Mouse (Mus musculus) neutrophil, adult 65 days (primary cell): ENCODE results near the gene Gabbr1. TPM values are rescaled to one million over a fixed set of nuclear protein-coding genes. Genes with fewer than 3 reads are reported as not detected.

Experiments used
- total RNA-seq: library from RNA; stranded (reverse); gene quantifications from 2 replicates; pipeline ENCODE4 v1.2.4, GENCODE M21; 2023

Gabbr1 gene
- 148 and 221 TPM in 2 replicates for total RNA-seq

GRCm38 (mm10) chr17:37045611-37046311 is at the start of gene Gabbr1:
Gabbr1 (plus strand) TSS chr17:37045966.

GRCm38 (mm10) chr17:37000863-37001262 is 44.9 kb upstream of the Gabbr1 start, which contains the start of gene Zfp57:
Zfp57 (plus strand) TSS chr17:37001163.

GRCm38 (mm10) chr17:37022628-37023576 is 22.9 kb upstream of the Gabbr1 start, which contains the start of gene Mog:
Mog (minus strand) TSS chr17:37023398.

DNA sequence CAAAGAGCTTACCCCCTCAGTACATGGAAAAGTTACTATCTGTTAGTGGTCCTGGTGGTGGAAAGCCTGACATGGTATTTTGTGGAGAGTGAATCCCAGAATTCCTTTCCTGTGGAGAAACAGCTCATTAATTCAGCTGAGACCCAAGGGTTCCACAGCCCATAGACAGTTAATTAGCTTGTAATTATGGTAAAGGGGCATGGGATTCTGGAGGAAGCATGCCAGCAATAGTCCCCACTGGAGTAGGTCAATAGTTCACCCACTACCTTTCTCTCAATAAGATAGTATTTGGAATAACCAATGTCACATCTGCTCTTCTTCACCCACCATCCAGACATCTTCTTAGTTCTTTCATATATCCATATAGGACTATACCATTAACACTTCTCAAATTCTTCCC is 42.6 kb downstream of the Gabbr1 start, which contains the start of gene Olfr90:
Gene Olfr90, minus strand, starts transcription at position 101 of the 400 bp plus-strand sequence.

GRCm38 (mm10) chr17:37098178-37098577 is 52.4 kb downstream of the Gabbr1 start, which contains the start of gene Olfr91:
Olfr91 (minus strand) TSS chr17:37098278.

GRCm38 (mm10) chr17:37119988-37120387 is 74.2 kb downstream of the Gabbr1 start, which contains the start of gene Olfr92:
Olfr92 (minus strand) TSS chr17:37120088.

Other genes with a start within 250 kb of the Gabbr1 start
- gene H2-M10.6, start 233.8 kb upstream of the Gabbr1 start, total RNA-seq, result not detected in 2 replicates
- 39.9 and 52.2 TPM in 2 replicates for gene Trim26, start 208.8 kb upstream of the Gabbr1 start, total RNA-seq
- gene Trim15, start 178.8 kb upstream of the Gabbr1 start, total RNA-seq, result not detected in 2 replicates
- 0.52 TPM in 1 of 2 replicates, not detected in the other for gene Trim10, start 176.4 kb upstream of the Gabbr1 start, total RNA-seq
- gene Trim40, start 155.8 kb upstream of the Gabbr1 start, total RNA-seq, result not detected in 2 replicates
- not detected in 2 replicates for gene Trim31, start 147.8 kb upstream of the Gabbr1 start, total RNA-seq
- not detected in 2 replicates for gene Rnf39, start 103.0 kb upstream of the Gabbr1 start, total RNA-seq
- 20.5 and 35.8 TPM in 2 replicates for gene Ppp1r11, start 94.2 kb upstream of the Gabbr1 start, total RNA-seq
- 30.9 and 36.7 TPM in 2 replicates for gene Znrd1, start 87.4 kb upstream of the Gabbr1 start, total RNA-seq
- 0.68 and 1.2 TPM in 2 replicates for gene Znrd1as, start 87.4 kb upstream of the Gabbr1 start, total RNA-seq
- gene 2410137M14Rik, start 64.7 kb upstream of the Gabbr1 start, total RNA-seq, result not detected in 2 replicates
- gene H2-M5, start 56.4 kb upstream of the Gabbr1 start, total RNA-seq, result not detected in 2 replicates
- gene Zfp57, start 44.8 kb upstream of the Gabbr1 start, total RNA-seq, result not detected in 2 replicates
- not detected in 2 replicates for gene Mog, start 22.6 kb upstream of the Gabbr1 start, total RNA-seq
- gene Olfr90, start 42.5 kb downstream of the Gabbr1 start, total RNA-seq, result not detected in 2 replicates
- not detected in 2 replicates for gene Olfr91, start 52.3 kb downstream of the Gabbr1 start, total RNA-seq
- not detected in 2 replicates for gene Olfr92, start 74.1 kb downstream of the Gabbr1 start, total RNA-seq
- not detected in 2 replicates for gene Olfr93, start 115.5 kb downstream of the Gabbr1 start, total RNA-seq
- not detected in 2 replicates for gene Ubd, start 147.9 kb downstream of the Gabbr1 start, total RNA-seq
- not detected in 2 replicates for gene Olfr94, start 155.0 kb downstream of the Gabbr1 start, total RNA-seq
- gene Olfr95, start 167.2 kb downstream of the Gabbr1 start, total RNA-seq, result not detected in 2 replicates
- not detected in 2 replicates for gene Olfr96, start 174.2 kb downstream of the Gabbr1 start, total RNA-seq
- not detected in 2 replicates for gene Olfr97, start 191.4 kb downstream of the Gabbr1 start, total RNA-seq
- gene Olfr98, start 217.8 kb downstream of the Gabbr1 start, total RNA-seq, result not detected in 2 replicates
- gene H2-M3, start 224.3 kb downstream of the Gabbr1 start, total RNA-seq, result 4.4 and 4.6 TPM in 2 replicates
- gene Olfr99, start 237.5 kb downstream of the Gabbr1 start, total RNA-seq, result not detected in 2 replicates